Mouse (Mus musculus) frontal cortex, postnatal 14 days (tissue): ENCODE measurements at regions not wholly inside any gene's neighbourhood (a gene's known extent, or its start where the extent isn't known, plus 50 kb on each side); places are given as distances from the start of the nearest gene placed in this dataset.

Experiments
- DNase-seq, 2 experiments: peaks; one replicate each; pipeline ENCODE4 v3.0.0; 2022; ENCODE audit warnings: low spot score in 2 of 2

DNA sequence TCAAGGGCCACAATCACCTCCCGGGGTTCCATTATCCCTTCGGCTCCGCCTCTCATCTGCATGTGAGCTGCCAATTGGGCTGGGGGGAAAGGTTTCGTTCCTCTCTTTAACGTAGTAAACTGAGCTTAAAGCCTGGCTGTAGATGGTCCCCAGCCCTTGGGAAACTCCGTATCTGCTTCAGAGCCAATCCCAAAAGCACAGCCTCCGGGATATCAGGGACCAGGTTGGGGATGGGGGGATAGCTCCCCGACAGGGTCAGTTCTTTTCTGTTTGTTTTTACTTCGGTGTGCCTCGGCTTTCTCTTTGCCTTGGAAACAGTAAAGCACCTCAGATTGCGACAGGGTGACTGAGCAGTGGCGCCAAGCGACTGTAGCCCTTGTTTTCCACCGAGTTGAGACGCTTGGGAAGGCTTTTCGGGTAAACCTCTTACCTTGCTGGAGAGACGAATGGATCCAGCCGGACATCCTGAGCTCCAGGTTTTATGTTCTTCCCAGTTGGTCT is 64.5 kb downstream of the Tfap2c start:
- DNase-seq = no peak

GRCm38 (mm10) chr2:172615148-172615547 is 65.8 kb downstream of the Tfap2c start:
- DNase-seq = no peak

DNA sequence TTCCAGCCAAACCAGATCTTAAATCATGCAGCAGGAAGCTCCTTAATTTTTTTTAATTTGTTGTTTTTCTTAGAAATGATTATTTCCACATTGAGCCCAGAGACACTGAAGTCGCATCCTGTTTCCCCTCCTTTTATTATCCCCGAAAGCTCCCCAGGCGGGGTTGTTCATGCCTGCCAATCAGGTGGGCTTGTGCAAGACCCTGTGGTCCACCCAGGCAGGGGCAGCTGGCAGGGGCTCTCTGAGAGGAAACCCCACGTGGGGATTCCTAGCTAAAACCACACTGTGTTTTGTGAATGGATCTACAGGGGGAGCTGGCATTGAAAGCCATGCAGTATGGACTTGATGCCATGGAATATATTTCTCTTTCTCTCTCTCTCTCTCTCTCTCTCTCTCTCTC is 66.2 kb downstream of the Tfap2c start:
- no peak for DNase-seq

GRCm38 (mm10) chr2:172619168-172619567 is 69.8 kb downstream of the Tfap2c start:
- DNase-seq = no peak

DNA sequence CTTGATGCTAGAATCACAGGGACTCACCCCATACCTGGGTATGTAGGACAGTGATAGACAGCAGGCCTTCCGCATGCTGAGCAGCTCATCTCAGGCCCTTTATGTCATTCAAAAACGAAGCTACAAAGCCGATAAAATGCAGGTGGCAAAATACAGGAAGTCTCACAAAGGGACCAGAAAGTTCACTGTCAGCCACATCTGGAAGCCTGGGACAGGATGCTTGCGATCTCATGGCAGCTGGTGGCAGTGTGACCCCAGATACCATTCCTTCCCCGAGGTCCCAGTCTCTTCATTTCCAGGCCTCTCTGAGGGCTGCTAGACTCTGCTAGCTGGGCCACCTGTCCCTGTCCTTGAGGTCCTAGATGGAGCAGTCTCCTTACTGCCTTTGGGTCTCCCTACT is 70.6 kb downstream of the Tfap2c start:
- DNase-seq = no peak

- DNase-seq = no peak
Observed at GRCm38 (mm10) chr2:172623707-172624106, 74.3 kb downstream of the Tfap2c start.

DNA sequence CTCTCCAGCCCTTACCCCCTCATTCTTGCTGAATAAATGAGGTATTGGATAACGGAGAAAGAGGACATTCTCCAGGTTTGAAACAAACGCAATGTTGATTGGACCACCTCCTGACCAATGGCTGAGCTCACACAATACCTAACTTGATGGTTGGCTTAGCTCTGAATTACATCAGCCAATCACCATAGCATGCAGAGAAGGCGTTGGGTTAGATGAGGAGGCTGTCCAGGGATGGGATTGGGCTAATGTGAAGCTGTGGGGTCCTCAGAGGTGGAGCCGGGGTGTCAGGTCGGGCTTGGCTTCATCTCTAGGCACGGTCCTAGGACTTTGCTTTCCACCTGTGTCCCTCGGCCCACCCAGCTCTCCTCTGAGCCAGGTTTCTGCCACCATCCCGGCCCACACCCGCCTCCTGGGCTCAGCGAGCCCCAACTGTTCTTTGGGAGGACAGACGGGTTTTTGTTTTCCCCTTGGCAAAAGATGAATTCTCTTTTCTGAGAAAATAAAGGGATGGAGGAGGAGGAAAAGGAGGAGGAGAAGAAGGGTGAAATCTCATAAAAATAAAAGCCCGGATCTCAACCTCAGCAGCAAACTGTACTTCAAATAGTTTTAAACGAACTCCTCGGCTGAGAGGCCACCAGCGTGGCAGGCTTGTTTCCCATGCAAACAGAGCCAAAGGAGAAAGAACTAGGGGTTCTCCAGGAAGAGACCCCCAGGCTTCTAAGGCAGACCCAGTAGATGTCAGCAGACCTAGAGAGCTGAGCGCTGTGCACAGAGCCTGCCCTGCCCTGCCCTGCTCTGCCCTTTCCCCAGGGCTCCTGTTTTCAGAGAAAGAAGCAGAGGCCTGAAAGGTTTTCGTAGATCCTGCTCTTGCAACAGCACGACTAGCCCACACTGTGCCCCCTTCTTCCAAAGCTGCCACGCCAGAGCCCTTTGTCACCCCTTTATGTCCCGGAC is 78.2 kb downstream of the Tfap2c start:
- DNase-seq = no peak

GRCm38 (mm10) chr2:172630333-172630732 is 80.9 kb downstream of the Tfap2c start:
- DNase-seq = no peak

GRCm38 (mm10) chr2:172642616-172643015 is 93.2 kb downstream of the Tfap2c start:
- DNase-seq = no peak

GRCm38 (mm10) chr2:172643860-172644259 is 94.5 kb downstream of the Tfap2c start:
- no peak for DNase-seq

GRCm38 (mm10) chr2:172644451-172644850 is 95.1 kb downstream of the Tfap2c start:
- no peak for DNase-seq

DNA sequence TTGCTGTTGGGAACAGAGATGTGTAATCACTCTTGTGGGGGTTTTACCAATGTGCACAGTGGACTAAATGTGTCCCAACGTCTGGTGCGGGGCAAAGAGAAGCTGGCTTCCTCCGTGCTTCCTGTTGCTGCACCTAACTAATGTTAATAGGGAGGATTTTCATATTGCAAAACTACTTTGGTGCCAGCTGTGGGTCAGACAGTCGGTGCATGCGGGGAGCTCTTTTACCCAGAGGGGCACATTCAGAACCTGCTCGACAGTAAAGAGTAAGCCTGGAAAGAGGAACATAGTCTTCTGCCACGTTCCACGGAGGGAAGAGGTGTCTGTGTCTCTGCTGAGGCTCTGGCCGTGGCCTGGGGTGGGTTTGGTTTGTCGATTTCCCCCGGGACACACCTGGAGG is 98.7 kb downstream of the Tfap2c start:
- no peak for DNase-seq

DNA sequence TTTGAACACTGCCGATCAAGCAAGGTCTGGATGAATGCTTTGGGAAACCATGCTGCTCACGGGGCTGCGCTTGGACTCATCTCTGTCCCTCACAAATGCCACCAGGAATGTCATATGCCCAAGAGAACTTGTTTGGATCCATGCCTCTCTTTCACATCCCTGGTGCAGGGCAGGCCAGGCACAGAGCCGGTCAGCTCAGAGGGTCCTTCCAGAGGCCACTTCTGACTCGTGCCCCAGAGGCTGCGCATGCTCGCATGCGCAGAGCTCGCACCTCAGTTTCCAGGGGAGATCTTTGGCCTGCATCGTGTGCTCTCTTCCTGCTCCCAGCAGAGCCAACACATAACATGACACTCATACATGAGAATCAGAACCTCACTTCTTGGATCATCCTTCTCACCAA is 111.1 kb downstream of the Tfap2c start:
- no peak for DNase-seq

- no peak for DNase-seq
Observed at GRCm38 (mm10) chr2:172660916-172661315, 111.5 kb downstream of the Tfap2c start.

GRCm38 (mm10) chr2:172661418-172661980 is 112.1 kb downstream of the Tfap2c start:
- DNase-seq = no peak

DNA sequence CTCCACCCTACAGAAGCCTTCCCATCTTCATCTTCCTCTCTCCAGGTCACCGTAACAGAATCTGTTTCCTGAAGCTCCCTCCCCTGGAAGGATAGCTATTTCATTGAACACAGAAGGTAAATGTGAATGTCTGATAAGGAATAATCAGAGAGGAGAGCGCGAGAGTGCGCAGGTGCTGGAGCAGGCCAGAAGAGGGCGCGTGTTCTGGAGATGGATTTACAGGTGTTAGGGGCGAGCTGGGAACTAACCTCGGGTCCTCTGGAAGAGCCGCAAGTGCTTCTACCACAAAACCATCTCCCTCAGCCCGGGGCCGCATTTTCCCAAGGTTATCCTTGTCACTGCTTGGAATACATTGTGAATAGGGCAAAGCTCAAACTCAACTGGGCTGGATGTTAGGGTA is 112.8 kb downstream of the Tfap2c start:
- DNase-seq = no peak

DNA sequence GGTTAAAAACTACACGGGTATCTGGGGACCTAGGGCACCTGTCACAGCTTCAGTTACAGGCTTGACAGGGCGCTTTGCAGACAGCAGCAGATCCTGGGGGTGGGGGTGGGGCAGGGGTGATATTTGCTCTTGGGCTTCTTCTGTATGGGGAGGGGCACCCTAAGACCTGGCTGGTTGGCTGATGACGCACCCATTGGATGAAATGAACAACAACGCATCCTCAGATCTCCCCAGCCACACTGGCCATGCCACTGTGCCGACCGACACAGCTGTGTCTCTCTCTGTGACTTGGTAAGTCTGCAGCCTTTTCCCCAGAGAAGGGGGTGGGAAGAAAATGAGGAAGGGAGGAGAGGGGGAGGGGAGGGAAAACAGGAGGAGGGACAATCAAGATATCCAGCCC is 114.3 kb downstream of the Tfap2c start:
- DNase-seq = no peak

GRCm38 (mm10) chr2:172673081-172673480 is 123.7 kb downstream of the Tfap2c start:
- DNase-seq = no peak

DNA sequence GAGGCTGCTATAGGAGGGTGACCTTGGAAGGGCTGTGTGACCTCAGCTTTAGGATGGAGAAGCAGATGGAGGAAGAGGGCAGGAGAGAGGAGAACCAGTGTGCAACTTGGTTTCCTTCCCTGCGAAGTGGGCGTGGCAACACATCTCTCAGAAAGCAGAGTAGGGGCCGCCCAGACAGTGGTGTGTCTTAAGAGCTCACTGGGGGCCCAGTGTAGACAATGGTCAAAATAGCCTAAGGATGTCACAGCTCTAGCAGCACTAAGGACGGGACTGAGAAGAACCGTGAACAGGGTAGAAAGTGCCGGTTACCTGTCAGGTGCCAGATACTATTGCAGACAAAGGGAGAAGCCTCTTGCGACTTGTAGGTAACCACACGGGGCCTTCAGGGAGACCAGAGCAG is 125.2 kb downstream of the Tfap2c start:
- DNase-seq = no peak

GRCm38 (mm10) chr2:172675081-172675480 is 125.7 kb downstream of the Tfap2c start:
- DNase-seq = no peak

GRCm38 (mm10) chr2:172690196-172690595 is 140.8 kb downstream of the Tfap2c start:
- DNase-seq = no peak

GRCm38 (mm10) chr2:172690931-172691651 is 141.7 kb downstream of the Tfap2c start:
- no peak for DNase-seq
